Mouse (Mus musculus) erythroblast, adult 5-6 weeks (primary cell): ENCODE measurements around the gene Klhl32. TPM values are rescaled to one million over a fixed set of nuclear protein-coding genes. Genes with fewer than 3 reads are reported as not detected.
A peak's percentile ranks its signal among the peaks of the same experiment; 100 is the strongest.
"Not testable (repeated sequence)": the region's sequence is repeated elsewhere in the genome, so short reads cannot be mapped to it uniquely, and the experiment has no call there.

Source experiments
- ATAC-seq: replicated peaks from 2 replicates; pipeline ENCODE4 v1.8.0; 2016; ENCODE audit warnings: moderate number of reproducible peaks, mild to moderate bottlenecking, moderate TSS enrichment, inconsistent platforms; ENCODE audit not compliant: poor library complexity, low FRiP score, severe bottlenecking
- total RNA-seq, 2 experiments: library from RNA; stranded (forward) in 1 of 2; stranded (reverse) in 1 of 2; fragments of 150-400 nt in 1 of 2; fragments of 200-764, 138-1000 nt in 1 of 2; gene quantifications; 2 replicates each; pipeline versions ENCODE4 v1.2.3 to v1.2.4; 2015 to 2017; ENCODE audit warnings: low replicate concordance in 2 of 2

Klhl32 gene
- total RNA-seq (2015; ENCODE audit: low replicate concordance) (not detected in 2 replicates), total RNA-seq (2017; ENCODE audit: low replicate concordance) (not detected in 2 replicates)

DNA sequence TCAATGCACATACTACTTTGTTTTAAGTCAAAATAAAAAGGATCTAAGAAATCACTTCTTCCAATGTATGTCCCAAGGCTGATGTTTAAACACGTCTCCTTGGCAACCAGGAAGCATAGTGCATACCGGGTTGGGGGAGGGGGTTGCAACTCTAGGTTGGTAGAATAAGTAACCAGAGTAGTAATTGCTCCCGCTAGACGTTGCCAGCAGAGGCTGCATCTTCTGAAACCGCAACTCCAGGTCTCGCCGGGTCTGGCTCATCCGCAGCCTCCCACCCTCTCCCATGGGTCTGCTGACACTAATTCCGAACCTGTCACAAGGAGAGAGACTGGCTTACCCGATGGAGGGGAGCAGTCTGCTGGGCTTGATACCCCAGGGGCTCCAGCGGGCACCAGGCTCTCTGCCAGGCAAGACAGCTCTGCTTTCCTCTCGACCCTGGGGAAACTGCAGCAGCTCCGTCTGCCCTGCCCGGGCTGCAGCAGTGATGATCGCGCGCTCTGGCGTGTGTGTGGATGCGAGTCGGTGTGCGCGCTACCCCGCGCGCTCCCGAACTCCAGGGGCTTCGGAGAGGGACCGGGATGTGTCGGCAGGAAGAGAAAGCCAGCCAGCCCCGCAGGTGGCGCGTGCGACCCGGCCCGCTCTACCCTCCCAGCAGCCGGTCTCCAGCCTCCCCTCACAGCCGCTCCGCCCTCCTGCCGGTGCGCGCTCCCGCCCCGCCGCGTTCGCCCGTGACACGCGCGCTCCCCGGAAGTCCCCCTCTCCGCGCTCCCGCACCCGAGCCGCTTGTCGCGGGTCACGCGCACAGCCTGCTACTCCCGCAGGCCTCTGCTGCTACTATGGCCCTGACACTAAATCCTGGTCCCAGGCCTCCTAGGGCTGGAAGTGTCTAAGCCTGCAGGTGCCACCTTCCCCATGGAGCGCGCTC is at the start of gene Klhl32:
Gene Klhl32, minus strand, starts transcription at position 724 of the 925 bp plus-strand sequence.
- no peak for ATAC-seq

DNA sequence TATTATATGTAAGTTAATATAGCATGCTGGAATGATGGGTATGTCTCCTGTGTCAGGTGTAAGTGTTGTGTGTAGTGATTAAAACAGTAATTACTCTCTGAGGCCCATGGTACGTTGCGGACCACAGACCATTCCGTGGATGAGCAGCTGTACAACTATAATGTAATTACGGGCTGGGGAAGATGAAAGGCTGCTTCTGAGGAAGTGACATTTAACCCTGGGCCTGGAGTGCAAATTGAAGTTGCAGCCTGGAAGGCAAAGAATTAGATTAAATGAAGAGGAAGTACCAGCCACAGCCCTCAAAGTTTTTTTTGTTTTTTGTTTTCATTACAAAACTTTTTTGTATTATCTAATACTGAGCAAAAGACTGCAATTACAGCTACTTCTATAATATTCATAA is 48.2 kb upstream of the Klhl32 start:
- ATAC-seq: no peak

DNA sequence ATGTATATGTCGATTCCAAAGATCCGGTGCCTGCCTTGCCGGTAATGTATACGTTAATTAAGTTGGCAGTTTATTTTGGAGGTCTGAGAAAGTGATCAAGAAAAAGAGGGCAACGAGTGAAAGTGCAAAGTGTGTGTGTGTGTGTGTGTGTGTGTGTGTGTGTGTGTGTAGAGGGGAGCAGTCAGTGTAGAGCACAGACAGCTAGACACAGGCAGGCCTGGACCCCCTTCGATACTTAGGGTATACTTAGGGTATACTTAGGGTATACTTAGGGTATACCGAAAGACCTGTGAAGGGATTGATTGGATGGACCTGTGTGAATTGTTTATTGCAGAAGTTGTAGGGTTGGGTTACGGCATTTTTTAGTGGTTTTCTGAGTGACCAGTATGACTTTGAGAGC is 47.7 kb upstream of the Klhl32 start:
- no peak for ATAC-seq

DNA sequence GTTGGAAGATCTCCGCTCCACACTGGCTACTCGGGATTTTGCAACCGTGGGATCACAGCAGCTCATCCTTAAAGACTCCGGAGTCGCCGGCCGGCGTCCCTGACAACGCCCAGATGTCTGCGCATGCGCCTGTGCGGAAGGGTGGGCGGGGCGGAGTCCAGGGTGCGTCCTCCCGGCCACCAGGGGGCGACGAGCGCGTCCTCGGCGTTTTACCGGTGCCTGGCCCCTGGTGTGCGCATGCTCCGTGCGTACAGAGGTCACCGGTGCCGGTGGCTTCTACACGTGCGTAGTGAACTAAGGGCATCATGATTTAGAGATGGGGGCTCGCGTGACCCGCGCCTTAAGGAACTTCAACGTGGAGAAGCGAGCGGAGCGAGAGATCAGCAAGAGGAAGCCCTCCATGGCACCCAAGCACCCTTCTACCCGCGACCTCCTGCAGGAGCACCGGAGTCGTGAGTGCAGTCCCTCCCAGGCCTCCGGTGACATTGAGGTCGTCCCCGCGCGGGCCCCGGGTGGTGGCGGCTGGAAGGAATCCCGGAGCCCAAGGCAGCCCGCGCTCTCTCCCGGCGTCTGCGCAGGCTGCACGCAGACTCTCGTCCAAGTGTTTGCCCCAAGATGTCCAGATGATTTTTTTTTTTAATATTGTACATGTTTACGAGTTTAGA is 47.1 kb upstream of the Klhl32 start, which contains the start of gene Ndufaf4:
Gene Ndufaf4, plus strand, starts transcription at position 233 of the 665 bp plus-strand sequence.
- ATAC-seq: peak; percentile 99

DNA sequence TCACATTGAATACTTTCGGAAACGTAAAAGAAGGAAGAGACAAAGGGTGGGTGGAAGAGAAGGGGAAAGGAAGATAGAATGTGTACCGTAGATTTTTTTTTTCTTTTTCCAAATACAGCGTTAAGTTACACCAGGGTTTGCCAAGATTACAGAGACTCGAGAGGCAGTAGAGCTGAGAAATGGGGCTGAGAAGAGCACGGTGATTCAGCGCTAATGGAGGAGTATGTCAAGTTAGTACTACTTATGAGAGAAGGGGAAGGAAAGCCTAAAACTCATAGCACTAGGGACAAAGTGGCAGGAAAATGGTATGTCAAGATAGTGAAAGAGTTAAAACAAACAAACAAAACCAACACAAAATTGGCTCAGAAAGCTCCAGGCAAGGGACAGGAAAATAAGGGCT is 46.4 kb upstream of the Klhl32 start:
- peak; percentile 81 for ATAC-seq

DNA sequence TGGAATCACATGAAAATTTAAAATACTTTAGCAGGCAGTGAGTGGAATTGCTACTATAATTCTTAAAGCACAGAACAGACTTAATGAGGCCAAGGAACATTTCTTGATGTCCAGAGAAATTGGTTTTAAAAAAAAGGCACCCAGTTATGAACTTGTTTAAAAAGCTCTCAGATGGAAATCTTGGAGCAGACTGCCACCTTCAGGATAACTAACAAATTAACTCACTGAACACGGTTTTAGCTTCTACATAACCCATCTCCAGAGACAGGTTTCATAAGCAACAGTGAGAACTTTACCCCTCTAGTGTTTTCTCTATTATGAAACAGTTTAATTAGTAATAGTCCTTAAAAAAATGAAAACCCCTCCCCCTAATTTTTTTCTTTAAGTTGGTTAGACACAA is 45.9 kb upstream of the Klhl32 start:
- ATAC-seq: no peak

DNA sequence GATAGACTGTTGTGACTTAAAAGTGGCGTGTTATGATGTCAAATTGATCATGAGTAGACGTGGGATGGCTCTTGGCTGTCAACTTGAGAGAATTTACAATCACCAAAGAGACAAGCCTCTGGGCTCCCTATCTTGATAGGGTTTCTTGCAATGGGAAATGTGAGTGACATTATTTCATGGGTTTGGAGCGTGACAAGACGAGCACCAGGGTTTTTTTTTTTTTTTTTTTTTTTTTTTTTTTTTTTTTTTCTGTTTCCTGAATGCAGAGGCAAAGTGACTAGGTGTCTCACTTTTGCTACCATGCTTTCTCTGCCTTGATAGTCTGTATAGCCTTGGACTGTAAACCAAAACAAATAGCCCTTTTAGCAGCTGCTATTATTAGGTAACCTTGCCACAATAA is 43.7 kb upstream of the Klhl32 start:
- no peak for ATAC-seq

DNA sequence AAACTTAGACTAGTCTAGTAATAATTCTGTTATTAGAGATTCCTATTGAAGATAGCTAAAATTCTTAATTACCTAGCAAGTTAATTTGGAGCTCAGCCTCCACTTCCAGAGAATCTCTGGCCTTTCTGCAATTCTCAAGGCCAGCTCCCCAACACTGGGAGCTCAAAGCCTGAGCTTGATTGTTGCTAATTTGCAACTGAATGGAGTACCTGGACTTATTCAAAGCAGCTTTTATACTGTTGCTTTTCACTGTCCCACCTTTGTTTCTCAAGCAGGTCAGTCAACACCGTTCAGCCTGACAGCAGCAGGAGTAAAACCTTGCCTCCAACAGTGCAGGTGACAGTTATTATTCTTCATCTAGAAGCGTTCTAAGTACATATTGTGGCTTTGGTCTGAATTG is 41.4 kb upstream of the Klhl32 start:
- not testable (repeated sequence) for ATAC-seq

DNA sequence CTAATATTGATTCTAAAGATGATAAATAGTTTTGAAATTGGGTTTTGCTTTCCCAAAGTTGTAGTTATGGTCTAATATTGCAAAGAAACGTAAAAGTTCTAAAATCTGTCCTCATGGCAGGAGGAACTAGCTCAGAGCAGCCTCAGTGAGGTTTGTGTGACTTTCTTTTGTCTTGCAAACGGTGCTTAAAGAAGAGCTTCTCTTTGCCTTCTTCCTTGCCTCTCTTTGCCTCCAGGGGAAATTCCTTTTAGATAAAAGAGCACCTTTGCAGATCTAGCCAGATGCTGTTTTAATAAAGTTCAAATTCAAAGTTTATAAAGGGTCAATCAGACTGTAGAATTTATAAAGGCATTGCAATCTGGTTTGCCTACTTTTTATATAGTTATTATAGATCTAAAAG is 38.5 kb upstream of the Klhl32 start:
- ATAC-seq: not testable (repeated sequence)

DNA sequence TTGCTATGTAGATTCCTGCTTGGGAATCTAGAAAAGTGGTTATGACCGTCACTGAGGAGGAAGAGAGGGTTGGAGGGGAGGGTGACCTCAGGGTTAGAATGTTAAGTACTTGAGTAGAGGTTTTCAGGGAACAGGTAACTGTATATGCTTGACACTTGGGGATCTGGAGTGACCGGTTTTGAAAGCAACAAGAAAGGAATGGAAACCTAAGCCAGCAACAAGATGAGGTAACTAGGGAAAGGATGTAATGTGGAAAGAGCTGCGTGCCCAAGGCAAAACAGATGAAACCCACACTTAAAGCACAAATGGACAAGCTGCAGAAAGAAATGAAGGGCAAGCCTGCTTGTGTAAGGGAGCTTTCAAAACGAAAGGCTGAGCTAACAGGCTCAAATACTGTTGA is 18.3 kb upstream of the Klhl32 start:
- ATAC-seq: no peak

DNA sequence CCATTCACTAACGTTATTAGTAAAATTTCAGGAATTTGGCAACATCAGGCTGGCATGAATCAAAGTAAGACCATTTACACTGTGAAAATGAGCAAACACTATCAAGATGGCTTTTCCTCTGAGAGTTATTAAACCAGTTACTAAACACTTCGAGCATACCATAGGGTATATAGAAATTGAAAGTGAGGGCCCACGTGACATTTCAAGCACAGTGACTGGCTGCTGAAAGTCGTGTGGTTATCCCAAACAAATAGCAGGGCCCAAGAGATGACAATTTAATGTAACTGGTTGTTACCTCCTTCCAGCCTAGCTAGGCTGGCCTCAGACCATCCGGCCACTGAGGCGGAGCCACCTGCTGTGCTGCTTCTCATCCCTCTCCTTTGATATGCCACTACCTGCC is 14.8 kb upstream of the Klhl32 start:
- no peak for ATAC-seq

DNA sequence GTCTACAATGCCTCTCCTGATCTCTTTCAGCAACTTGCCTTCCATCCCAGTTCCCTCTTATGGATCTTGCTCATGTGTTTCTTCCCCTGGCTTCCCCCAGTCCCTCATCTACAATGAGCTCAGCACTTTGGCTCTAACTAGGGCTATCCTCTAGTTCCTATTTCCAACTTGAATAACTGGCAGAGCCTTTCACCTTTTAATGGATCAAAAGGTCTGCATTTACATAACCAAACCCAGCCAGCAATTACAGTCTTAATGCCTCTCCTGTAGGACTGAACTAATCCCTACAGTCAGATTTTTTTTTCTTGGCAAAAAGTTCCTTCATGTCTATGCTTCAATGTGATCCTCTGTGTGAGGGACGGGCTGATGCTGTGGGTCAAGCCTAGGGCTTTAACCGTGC is 3.5 kb downstream of the Klhl32 start:
- ATAC-seq: no peak

DNA sequence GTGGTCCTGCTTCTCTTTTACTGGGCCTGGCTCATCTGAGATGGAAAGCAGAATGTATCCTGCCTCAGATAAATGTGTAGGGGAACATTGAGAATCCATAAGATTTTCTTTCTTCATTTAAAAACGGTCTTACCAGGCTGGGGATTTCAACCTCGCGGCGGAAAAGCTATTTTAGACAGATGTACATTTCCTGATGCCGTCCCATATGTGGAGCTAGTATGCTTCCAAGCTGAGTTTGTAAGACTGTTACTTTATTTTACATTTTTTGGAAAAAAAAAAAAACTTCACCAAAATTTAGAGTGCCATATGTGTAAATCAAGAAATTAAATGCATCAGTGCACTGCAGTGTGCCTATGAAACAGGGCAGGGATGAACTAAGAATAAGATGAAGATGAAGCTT is 5.4 kb downstream of the Klhl32 start:
- ATAC-seq: no peak

DNA sequence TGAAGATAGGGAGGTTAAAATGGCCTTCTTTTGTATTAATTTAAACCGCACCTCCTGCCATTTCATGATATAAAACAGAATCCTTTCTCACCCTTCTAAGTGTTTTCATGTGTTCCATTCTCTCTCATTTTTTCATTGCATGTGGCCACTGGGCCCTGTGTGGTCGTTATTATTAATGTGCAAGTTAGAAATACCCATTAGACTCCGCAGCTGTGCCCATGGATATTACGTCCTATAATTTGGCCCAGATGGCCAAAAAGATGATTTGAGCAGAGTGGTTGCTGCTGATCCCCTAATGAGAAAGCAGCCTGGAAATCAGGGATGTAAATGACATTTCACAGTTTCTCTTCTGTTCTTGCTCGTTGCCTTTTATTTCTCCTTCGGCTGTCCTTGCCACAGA is 12.4 kb downstream of the Klhl32 start:
- no peak for ATAC-seq

DNA sequence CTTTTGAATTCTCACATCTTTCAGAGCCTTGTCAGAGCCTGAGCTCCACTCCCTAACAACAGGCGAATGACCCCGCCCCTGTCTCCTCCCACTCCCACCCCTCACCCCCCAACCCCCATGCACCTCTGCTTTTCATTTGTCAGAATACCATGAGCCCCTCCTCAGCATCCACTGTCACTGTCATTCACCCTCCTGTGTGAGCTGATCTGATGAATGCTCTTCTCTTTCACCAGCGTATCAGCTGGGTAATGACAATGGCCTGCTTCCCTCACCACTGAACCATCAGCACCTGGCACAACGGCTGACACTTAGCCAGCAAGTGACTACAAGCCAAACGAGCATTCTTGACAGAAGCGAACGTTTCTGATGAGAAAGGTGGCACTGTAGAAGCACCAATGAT is 15.4 kb downstream of the Klhl32 start:
- ATAC-seq: no peak

DNA sequence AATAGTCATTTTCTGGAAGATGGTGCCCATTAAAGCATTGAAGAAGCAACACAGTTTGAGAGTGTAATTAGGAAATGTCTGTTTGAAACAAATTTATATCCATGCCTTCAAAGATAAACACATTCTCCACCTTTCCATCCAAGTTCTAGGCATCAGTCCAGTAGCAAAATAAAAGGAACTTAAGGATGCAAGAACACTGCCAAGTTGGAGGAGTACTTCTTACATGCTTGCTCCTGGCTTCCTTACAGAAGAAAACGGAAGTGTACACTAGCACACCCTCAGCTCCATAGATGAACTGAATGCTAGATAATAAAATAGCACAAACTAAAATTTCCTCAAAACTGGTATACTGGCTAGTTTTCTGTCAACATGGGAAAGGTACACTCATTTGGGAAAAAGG is 42.6 kb downstream of the Klhl32 start:
- no peak for ATAC-seq

DNA sequence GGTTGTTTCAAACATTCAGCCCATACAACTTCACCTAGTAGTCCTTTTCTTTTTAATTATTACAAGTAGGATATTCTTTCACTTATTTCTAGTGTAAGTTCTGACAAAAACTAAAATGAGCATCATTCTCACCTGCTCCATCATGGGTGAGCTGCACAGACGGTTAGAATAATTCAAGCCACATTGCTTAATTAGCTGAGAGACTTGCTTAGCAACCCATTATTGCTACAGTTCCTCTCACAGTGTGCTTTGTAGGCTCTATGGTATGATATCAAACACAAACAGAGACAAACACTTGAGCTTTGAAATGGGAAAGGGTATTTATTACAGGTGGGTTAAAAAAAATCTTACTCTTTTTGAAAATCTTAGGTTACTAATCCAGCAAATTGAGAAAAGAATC is 49.0 kb downstream of the Klhl32 start:
- no peak for ATAC-seq

DNA sequence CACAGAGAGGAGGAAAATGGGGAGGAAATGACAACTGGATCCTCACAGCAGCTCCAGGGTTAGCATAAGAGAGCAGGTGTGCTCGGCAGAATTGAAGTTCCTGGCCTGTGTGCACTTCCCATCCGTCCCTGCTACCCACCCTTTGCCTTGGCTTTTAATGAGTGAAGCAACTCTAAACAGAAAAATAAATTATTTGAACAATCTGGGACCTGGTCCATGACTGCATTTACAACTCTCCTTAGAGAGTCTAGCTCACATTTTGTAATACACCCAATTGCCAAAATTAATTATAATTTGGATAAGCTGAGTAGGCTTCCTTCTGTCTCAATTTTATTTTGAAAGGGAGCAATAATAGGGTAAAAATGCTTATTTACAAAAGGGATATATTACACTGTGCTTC is 49.6 kb downstream of the Klhl32 start:
- ATAC-seq: no peak

DNA sequence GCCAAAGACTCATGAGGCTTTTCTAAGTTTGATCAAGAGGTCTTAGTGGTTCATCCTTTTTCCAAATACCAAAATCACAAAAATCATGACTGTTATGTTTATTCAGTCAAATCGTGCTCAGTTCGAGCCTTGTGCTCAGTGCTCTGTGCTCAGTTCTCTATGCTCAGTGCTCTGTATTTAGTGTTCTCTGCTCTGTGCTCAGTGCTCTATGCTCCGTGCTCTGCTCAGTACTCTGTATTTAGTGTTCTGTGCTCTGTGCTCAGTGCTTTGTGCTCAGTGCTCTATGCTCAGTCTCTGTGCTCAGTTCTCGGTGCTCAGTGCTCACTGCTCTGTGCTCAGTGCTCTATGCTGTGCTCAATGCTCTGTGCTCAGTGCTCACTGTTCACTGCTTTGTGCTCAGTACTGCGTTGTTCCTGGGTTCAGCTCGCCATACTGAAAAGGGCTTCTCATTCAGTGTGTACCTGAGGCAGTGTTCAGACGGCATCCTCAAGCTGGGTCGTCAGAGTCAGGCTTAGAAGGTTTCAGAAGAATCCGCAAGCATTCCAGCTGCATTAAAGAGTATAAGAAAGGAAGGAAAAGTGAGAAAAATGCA is 50.5 kb downstream of the Klhl32 start:
- no peak for ATAC-seq

DNA sequence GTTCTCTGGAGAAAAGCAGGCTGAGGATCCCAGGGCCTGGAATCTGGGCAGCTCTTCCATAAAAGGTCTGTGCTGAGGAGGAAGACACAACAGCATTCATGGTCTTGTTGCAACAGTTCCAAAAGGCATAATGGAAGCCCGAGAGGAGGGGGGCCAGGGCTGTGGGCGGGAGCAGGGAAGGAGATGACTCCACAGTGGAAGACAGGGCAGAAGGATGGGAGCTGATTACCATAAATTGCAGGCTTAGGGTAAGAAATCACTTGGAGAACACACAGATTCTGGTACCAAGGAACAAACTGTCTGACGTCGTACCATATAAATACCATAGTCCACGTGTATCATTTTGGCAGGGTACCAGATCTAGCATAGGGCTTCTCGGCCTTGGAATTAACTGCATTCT is 51.9 kb downstream of the Klhl32 start:
- ATAC-seq: no peak

DNA sequence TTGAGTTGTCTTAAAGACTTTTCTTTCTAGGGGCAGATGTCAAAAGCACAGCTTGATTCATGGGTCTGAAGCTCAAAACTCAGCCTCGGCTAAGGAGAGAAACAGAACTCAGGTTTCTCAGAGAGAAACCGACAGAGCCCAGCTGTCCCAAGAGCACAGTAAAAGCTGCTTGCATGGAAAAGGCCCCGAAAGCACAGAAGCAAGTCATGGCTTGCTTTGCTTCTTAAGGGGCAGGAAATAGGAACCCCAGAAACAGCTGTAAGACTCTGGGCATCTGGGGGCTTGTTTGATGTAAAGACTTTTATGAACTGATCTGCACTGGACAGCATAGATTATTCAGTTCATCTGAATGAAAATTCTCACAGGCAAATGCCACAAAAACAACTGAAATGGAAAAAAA is 53.1 kb downstream of the Klhl32 start:
- no peak for ATAC-seq
